Mouse (Mus musculus): Measurements from ENCODE around the gene Aspm. TPM values are rescaled to one million over a fixed set of nuclear protein-coding genes. Genes with fewer than 3 reads are reported as not detected.

Aspm gene
- polyA plus RNA-seq, 1 experiment from 2014 or later, result 20.2 TPM

Other genes with a start within 250 kb of the Aspm start
- gene Crb1, start 77.7 kb upstream of the Aspm start, polyA plus RNA-seq (2016; fragmentation: Nextera tagmentation; extraction: Ambion mirVana), result 0.25 and 0.38 TPM in 2 replicates
- gene Zbtb41, start 32.5 kb upstream of the Aspm start, polyA plus RNA-seq (2016; fragmentation: Nextera tagmentation; extraction: Ambion mirVana), result 10.8 and 11.1 TPM in 2 replicates
- not detected in 2 replicates for gene F13b, start 46.9 kb downstream of the Aspm start, polyA plus RNA-seq (2016; fragmentation: Nextera tagmentation; extraction: Ambion mirVana)
- not detected in 2 replicates for gene Cfhr1, start 105.5 kb downstream of the Aspm start, polyA plus RNA-seq (2016; fragmentation: Nextera tagmentation; extraction: Ambion mirVana)

All from embryonic facial prominence, embryonic 10.5 days (tissue).